Mouse (Mus musculus): ENCODE results near the gene Tubb4a.
"Not testable (repeated sequence)": the region's sequence is repeated elsewhere in the genome, so short reads cannot be mapped to it uniquely, and the experiment has no call there.

Tubb4a gene

GRCm38 (mm10) chr17:57060231-57060801, 27.3 kb downstream of the Tubb4a start:
- ATAC-seq (ENCODE audit: insufficient number of reproducible peaks, low FRiP score, low TSS enrichment), result peak; percentile 92

GRCm38 (mm10) chr17:57059486-57059977, 28.1 kb downstream of the Tubb4a start, which contains the start of gene Slc25a23:
Gene Slc25a23 (minus strand): TSS chr17:57059863.
- ATAC-seq (ENCODE audit: insufficient number of reproducible peaks, low FRiP score, low TSS enrichment), result no peak

GRCm38 (mm10) chr17:57058891-57059485, 28.6 kb downstream of the Tubb4a start, which contains the start of gene Crb3:
Gene Crb3 (plus strand): TSS chr17:57059105.
- no peak for ATAC-seq (ENCODE audit: insufficient number of reproducible peaks, low FRiP score, low TSS enrichment)

GRCm38 (mm10) chr17:57056246-57056645, 31.3 kb downstream of the Tubb4a start:
- no peak for ATAC-seq (ENCODE audit: insufficient number of reproducible peaks, low FRiP score, low TSS enrichment)

- ATAC-seq (ENCODE audit: insufficient number of reproducible peaks, low FRiP score, low TSS enrichment), result not testable (repeated sequence)
Measured at GRCm38 (mm10) chr17:57051679-57052078, 35.9 kb downstream of the Tubb4a start.

GRCm38 (mm10) chr17:57048816-57049215, 38.8 kb downstream of the Tubb4a start:
- ATAC-seq (ENCODE audit: insufficient number of reproducible peaks, low FRiP score, low TSS enrichment), result no peak

GRCm38 (mm10) chr17:57047406-57047805, 40.2 kb downstream of the Tubb4a start:
- ATAC-seq (ENCODE audit: insufficient number of reproducible peaks, low FRiP score, low TSS enrichment), result no peak

GRCm38 (mm10) chr17:57041554-57041953, 46.0 kb downstream of the Tubb4a start, which contains the start of gene Slc25a41:
Gene Slc25a41 (minus strand): TSS chr17:57041654.
- ATAC-seq (ENCODE audit: insufficient number of reproducible peaks, low FRiP score, low TSS enrichment), result no peak

- no peak for ATAC-seq (ENCODE audit: insufficient number of reproducible peaks, low FRiP score, low TSS enrichment)
Measured at GRCm38 (mm10) chr17:57038978-57039377, 48.6 kb downstream of the Tubb4a start.

- ATAC-seq (ENCODE audit: insufficient number of reproducible peaks, low FRiP score, low TSS enrichment), result no peak
Measured at GRCm38 (mm10) chr17:57032854-57033253, 54.7 kb downstream of the Tubb4a start.

GRCm38 (mm10) chr17:57031661-57032420, 55.7 kb downstream of the Tubb4a start:
- peak; percentile 93 for ATAC-seq (ENCODE audit: insufficient number of reproducible peaks, low FRiP score, low TSS enrichment)

- ATAC-seq (ENCODE audit: insufficient number of reproducible peaks, low FRiP score, low TSS enrichment), result no peak
Measured at GRCm38 (mm10) chr17:57030931-57031660, 56.5 kb downstream of the Tubb4a start, which contains the start of gene Khsrp. Gene Khsrp (minus strand): TSS chr17:57031522.
